Mouse (Mus musculus) myocyte (in vitro differentiated cells): ENCODE measurements around the gene Ilk.
"Not testable (repeated sequence)": the region's sequence is repeated elsewhere in the genome, so short reads cannot be mapped to it uniquely, and the experiment has no call there.

ENCODE experiments used
- CEBPB ChIP-seq: IDR thresholded peaks from 2 replicates; pipeline ENCODE4 v1.6.1; 2011; ENCODE audit warnings: mild to moderate bottlenecking, moderate library complexity; ENCODE audit not compliant: poor library complexity, insufficient read depth, severe bottlenecking
- E2F4 ChIP-seq: IDR thresholded peaks from one replicate; pipeline ENCODE4 v1.6.1; 2011; ENCODE audit warnings: mild to moderate bottlenecking, control low read depth, moderate library complexity; ENCODE audit not compliant: insufficient read depth
- MAX ChIP-seq: IDR thresholded peaks from one replicate; pipeline ENCODE4 v1.6.1; 2011; ENCODE audit warnings: low read depth, mild to moderate bottlenecking, control low read depth
- MYOG ChIP-seq, 3 experiments: IDR thresholded peaks; one replicate each; pipeline ENCODE4 v1.6.1; 2011; ENCODE audit warnings: control low read depth in 2 of 3, low read depth in 2 of 3, mild to moderate bottlenecking in 2 of 3; ENCODE audit not compliant: insufficient read length in 2 of 3, control insufficient read depth in 1 of 3, insufficient read depth in 1 of 3
- POLR2A ChIP-seq: IDR thresholded peaks from one replicate; pipeline ENCODE4 v1.6.1; 2011; ENCODE audit warnings: low read depth, mild to moderate bottlenecking, control low read depth, moderate library complexity; ENCODE audit not compliant: insufficient read length
- POLR2AphosphoS2 ChIP-seq: IDR thresholded peaks from one replicate; pipeline ENCODE4 v1.6.1; 2011; ENCODE audit warnings: low read depth, control low read depth; ENCODE audit not compliant: insufficient read length
- SRF ChIP-seq: IDR thresholded peaks from one replicate; pipeline ENCODE4 v1.6.1; 2011; ENCODE audit warnings: low read depth; ENCODE audit not compliant: control insufficient read depth, insufficient read length
- TCF12 ChIP-seq: IDR thresholded peaks from one replicate; pipeline ENCODE4 v1.6.1; 2011; ENCODE audit warnings: mild to moderate bottlenecking, control low read depth; ENCODE audit not compliant: poor library complexity, insufficient read depth, severe bottlenecking
- USF1 ChIP-seq: IDR thresholded peaks from one replicate; pipeline ENCODE4 v1.6.1; 2011; ENCODE audit warnings: low read depth, mild to moderate bottlenecking, control low read depth, moderate library complexity

DNA sequence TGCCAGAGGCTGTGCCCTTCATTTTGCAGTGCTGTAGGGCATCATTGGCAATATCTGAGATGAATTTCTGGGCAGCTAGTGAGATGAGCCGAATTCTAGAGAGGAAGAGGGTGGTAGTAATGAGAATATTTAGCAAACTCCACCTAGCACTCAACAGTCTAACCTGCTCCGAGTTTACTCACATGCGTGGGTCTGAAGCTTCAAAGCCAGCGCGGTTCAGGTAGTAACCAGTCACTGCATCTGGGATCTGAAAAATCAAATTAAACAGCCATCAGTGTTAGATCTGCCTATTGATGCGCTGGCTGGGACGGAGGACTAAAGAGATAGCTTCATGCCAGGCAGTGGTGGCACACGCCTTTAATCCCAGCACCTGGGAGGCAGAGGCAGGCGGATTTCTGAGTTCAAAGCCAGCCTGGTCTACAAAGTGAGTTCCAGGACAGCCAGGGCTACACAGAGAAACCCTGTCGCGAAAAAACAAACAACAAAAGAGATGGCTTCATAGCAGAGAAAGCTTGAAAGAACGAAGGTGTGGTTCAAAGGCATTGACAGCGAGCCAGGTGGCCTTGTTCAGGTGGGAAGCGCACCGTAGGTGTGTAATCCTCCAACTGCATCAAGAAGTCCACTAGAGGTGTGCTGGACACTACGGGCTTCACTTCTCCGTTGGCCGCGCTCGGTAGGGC lies 7.0 kb downstream of the Ilk start:
- not testable (repeated sequence) for TF ChIP-seq USF1; MAX; POLR2A; TCF12; CEBPB; E2F4; MYOG (IDR thresholded peaks at IDR 0.05; ENCODE audit: control insufficient read depth in 1 of 3, insufficient read depth in 1 of 3, insufficient read length in 2 of 3, low read depth in 2 of 3); SRF
- TF ChIP-seq POLR2AphosphoS2, result peak; percentile 95
